Mouse (Mus musculus): ENCODE results near the gene Katnbl1.
"Not testable (repeated sequence)": the region's sequence is repeated elsewhere in the genome, so short reads cannot be mapped to it uniquely, and the experiment has no call there.

Katnbl1 gene

DNA sequence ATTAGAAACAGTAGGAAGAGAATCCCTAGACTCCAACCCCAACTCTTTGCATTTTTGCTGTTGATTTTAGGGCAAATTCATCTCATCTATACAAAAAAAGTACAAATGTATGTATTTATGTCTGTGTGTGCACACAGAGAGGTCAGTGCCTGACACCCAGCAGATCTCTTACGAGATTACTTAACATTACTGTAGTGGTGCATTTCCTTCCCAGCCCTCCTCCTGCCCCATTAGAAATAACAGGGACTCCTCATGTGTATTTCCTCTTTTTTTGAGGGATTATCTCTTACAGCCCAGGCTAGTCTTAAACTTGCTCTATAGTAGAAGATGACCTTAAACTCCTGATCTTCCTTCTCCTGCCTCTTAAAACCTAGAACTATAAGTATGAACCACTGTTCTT, 13.7 kb downstream of the Katnbl1 start:
- no peak for DNase-seq (ENCODE audit: low spot score in 2 of 2)

GRCm38 (mm10) chr2:112393958-112394357, 14.9 kb downstream of the Katnbl1 start:
- no peak for DNase-seq (ENCODE audit: low spot score in 2 of 2)

GRCm38 (mm10) chr2:112396649-112397048, 17.6 kb downstream of the Katnbl1 start:
- DNase-seq (ENCODE audit: low spot score in 2 of 2) = no peak

- no peak for DNase-seq (ENCODE audit: low spot score in 2 of 2)
Observed at GRCm38 (mm10) chr2:112407030-112407429, 28.0 kb downstream of the Katnbl1 start.

GRCm38 (mm10) chr2:112425308-112425707, 46.3 kb downstream of the Katnbl1 start:
- no peak for DNase-seq (ENCODE audit: low spot score in 2 of 2)

GRCm38 (mm10) chr2:112428534-112428933, 49.5 kb downstream of the Katnbl1 start:
- DNase-seq (ENCODE audit: low spot score in 2 of 2) = not testable (repeated sequence)

DNA sequence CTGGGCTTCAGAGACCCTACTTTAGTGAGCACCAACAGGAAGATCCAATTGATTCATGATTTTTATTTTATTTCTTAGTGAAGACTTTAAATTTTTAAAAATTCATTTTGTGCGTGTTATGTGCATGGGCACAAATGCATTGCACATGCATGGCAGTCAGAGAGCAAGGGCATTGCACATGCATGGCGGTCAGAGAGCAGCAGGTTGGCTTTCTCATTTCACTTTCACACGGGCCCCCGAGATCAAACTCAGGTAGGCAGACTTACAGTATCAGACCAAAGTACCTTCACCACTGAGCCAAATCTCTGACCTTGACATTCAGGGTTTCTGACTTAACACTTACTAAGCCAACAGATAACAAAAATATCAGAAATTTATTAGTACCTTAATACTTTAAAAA, 50.7 kb downstream of the Katnbl1 start:
- no peak for DNase-seq (ENCODE audit: low spot score in 2 of 2)

DNA sequence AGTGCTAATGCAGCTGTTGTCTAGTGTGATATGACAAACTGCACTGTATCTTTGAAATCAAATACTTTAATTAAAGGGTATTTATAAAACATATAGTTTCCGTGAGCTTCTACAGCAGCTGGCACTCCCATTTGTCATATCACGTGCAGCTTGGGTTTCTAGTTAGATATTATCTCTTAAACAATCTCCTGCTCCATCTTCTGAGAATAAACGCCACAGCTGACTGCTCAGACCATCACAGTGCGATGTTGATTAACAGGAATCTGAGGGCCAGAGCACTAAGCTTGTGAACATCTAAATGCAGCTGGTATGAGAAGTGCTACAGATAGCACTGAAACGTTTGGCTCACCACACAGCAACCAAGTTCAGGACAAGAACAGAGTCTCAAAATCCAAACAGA, 51.4 kb downstream of the Katnbl1 start:
- no peak for DNase-seq (ENCODE audit: low spot score in 2 of 2)

- no peak for DNase-seq (ENCODE audit: low spot score in 2 of 2)
Observed at GRCm38 (mm10) chr2:112432523-112432922, 53.5 kb downstream of the Katnbl1 start.

- DNase-seq (ENCODE audit: low spot score in 2 of 2) = no peak
Observed at GRCm38 (mm10) chr2:112433359-112433758, 54.3 kb downstream of the Katnbl1 start.

DNA sequence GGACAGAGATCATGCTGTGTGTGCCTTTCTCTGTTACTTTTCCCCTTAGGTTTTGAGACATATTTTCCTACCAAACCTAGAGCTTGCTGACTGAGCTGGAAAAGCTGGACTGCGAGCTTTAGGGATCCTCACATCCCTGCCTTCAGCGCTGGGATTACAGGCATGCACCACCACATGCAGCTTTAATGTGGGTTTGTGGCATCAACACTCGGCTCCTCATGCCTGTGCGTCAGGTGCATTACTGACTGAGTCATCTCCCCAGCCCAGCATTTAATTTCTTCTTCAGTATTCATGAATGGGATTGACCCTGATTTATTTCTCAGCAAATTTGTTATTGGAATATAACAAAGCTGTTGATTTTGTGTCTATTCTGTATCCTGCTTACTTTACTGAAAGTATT, 57.3 kb downstream of the Katnbl1 start:
- no peak for DNase-seq (ENCODE audit: low spot score in 2 of 2)

- no peak for DNase-seq (ENCODE audit: low spot score in 2 of 2)
Observed at GRCm38 (mm10) chr2:112437589-112437988, 58.6 kb downstream of the Katnbl1 start.

- DNase-seq (ENCODE audit: low spot score in 2 of 2) = no peak
Observed at GRCm38 (mm10) chr2:112443491-112443890, 64.5 kb downstream of the Katnbl1 start.

GRCm38 (mm10) chr2:112445511-112445910, 66.5 kb downstream of the Katnbl1 start:
- no peak for DNase-seq (ENCODE audit: low spot score in 2 of 2)

GRCm38 (mm10) chr2:112448046-112448445, 69.0 kb downstream of the Katnbl1 start:
- not testable (repeated sequence) for DNase-seq (ENCODE audit: low spot score in 2 of 2)

GRCm38 (mm10) chr2:112448510-112449059, 69.6 kb downstream of the Katnbl1 start:
- DNase-seq (ENCODE audit: low spot score in 2 of 2) = no peak

DNA sequence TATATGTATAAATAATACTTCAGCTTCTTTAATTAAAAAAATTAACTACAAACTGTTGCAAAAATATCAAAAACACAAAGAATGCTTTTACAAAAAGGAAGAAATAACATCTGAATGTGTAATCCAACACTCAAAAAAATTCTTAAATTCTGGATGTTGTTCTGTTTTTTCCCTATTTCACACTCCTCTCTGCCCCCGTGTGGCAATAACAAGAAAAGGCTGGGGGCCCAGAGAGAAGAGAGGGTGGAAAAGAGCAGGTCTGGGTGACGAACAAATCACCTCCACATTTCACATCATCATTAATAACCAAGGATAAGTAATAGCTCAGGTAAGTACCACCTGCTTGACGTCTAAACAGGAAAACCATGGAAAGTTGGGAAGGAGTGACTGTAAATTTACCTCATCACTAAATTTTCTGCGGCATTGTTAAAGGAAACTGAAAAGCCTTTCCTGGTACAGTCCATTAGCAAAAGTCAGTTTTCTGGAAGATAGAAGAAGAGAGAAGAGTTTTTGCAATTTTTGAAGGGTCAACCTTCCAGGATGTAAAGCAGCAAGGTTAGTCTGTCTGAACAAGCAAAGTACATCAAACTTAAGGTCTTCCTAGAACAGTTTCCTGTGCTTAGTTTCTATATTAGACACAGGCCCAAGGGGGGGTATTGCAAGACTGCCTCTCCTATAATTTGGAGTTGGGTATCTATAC, 70.7 kb downstream of the Katnbl1 start:
- DNase-seq (ENCODE audit: low spot score in 2 of 2) = peak in 1 of 2 experiments; percentile 20

- DNase-seq (ENCODE audit: low spot score in 2 of 2) = not testable (repeated sequence)
Observed at GRCm38 (mm10) chr2:112452513-112452912, 73.5 kb downstream of the Katnbl1 start.

DNA sequence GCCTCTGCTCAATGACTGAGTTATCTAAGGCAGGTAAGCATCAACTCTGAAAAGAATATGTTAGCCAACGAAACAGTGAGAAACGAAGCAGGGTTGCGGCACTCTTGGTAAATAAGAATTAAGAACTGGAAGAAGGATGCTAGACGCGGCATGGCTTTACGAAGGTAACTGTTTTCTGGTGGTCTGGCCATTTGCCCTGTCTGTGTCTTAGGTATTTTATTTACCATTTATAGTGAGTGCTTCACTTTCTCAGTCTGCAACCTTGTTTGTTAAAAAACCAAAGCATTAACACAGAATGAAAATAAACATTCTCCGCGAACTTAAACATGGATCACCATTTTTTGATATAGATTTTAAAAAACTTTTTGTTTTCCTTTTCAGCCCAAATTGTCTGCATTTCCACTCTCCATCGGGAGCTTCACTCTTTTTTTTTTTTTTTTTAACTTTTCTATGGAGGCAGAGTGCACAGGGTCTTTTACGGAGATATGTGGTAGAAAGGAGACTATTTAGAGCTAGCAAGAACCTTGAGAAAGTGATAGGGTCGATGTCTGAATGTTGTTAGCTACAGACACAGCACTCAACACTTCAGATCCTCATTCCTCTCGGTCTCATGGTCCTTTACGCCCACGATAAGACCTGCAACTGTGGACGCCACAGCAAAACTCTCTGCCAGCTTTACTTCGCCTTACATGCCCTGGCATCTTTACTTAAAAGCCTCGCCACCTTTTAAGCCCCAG, 75.3 kb downstream of the Katnbl1 start:
- DNase-seq (ENCODE audit: low spot score in 2 of 2) = no peak

DNA sequence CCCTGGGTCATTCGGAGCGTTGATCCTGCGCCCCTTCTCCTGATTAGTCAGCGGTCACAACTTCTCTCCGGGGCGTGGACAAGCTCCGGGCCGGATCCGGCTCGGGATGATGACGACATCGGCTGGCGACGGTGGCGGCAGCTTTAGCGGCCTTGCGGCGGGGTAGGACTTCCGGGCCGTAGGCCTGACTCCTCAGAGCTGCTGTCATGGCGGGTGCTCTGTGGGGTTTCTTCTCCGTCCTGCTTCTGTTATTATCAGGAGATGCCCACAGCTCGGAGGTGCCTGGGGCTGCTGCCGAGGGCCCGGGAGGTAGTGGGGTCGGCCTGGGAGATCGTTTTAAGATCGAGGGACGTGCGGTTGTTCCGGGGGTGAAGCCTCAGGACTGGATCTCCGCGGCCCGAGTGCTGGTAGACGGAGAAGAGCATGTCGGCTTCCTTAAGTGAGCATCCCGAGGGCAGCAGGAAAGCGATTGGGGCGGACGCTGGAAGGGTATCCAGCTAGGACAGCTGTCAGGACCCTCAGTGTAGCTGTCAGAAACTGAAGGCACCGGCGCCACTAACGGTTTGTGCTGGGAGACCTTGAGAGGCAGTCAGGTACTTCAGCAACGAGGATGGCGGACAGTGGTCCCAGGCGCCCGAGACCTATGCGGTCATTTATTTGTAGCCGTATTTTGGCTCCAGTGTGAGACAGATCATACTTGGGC, 76.0 kb downstream of the Katnbl1 start, which contains the start of gene Emc7:
TSS of gene Emc7 (plus strand) at position 136 of the 703 bp plus-strand sequence.
- peak; percentile 93 to 96 for DNase-seq (ENCODE audit: low spot score in 2 of 2)

DNA sequence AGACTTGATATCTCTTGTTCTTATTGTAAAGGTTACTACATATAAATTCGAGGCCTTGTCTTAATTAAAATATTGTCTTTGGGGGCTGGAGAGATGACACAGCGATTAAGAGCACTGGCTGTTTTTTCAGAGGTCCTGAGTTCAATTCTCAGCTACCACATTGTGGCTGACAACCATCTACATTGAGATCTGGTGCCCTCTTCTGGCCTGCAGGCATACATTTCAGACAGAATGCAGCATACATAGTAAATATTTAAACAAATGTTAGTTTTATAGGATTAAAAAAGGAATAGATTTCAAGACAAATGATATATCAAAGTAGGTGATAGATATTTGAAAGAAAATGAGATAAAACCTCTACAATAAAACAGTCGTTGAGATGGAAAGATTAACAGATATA, 81.5 kb downstream of the Katnbl1 start:
- DNase-seq (ENCODE audit: low spot score in 2 of 2) = no peak
